Mouse (Mus musculus) neutrophil, adult 5-6 weeks (primary cell): ENCODE data around the gene Gzmk. TPM values are rescaled to one million over a fixed set of nuclear protein-coding genes. Genes with fewer than 3 reads are reported as not detected.

Experiments used
- total RNA-seq: library from RNA; stranded (forward); fragments of 200-1000 nt; gene quantifications from 2 replicates; pipeline ENCODE4 v1.2.3, GENCODE M21; 2017

The Gzmk gene
- total RNA-seq, 1 experiment from 2014 or later, result 0.58 TPM

Other genes with a start within 250 kb of the Gzmk start
- 8.0 and 11.3 TPM in 2 replicates for gene Ccno, start 238.1 kb downstream of the Gzmk start, total RNA-seq
- gene Mcidas, start 232.1 kb downstream of the Gzmk start, total RNA-seq, result not detected in 2 replicates
- gene Cdc20b, start 190.8 kb downstream of the Gzmk start, total RNA-seq, result 0.49 TPM in 1 of 2 replicates, not detected in the other
- gene Gpx8, start 179.5 kb downstream of the Gzmk start, total RNA-seq, result not detected in 2 replicates
- 38.9 and 40.6 TPM in 2 replicates for gene Gzma, start 124.9 kb downstream of the Gzmk start, total RNA-seq
- gene Esm1, start 16.2 kb downstream of the Gzmk start, total RNA-seq, result 0.23 TPM in 1 of 2 replicates, not detected in the other
- not detected in 2 replicates for gene BC067074, start 67.3 kb upstream of the Gzmk start, total RNA-seq